Mouse (Mus musculus) liver, adult 2 months (tissue): ENCODE measurements around the gene Nav2. TPM values are rescaled to one million over a fixed set of nuclear protein-coding genes. Genes with fewer than 3 reads are reported as not detected.

Experiments used
- DNase-seq: peaks from one replicate; pipeline ENCODE4 v3.0.0-alpha.2; 2011; ENCODE audit warnings: low read depth, low spot score; ENCODE audit errors: extremely low read depth
- H3K27ac ChIP-seq: fragments of 200-500 bp; replicated peaks from 2 replicates; pipeline ENCODE4 v1.5.1; 2012; ENCODE audit warnings: low read depth, mild to moderate bottlenecking, control low read depth, inconsistent platforms, low read length; ENCODE audit not compliant: insufficient read depth
- H3K27me3 ChIP-seq: fragments of 200-500 bp; 2 replicates; pipeline ENCODE4 v1.6.1; 2012; ENCODE audit warnings: mild to moderate bottlenecking, moderate library complexity, low read length, inconsistent platforms; ENCODE audit not compliant: control insufficient read depth, insufficient read depth
- H3K36me3 ChIP-seq: fragments of 200-500 bp; 2 replicates; pipeline ENCODE4 v1.6.1; 2012; ENCODE audit warnings: low read length, inconsistent platforms; ENCODE audit not compliant: control insufficient read depth, insufficient read depth
- H3K4me1 ChIP-seq: fragments of 200-500 bp; 2 replicates; pipeline ENCODE4 v1.6.1; 2011; ENCODE audit warnings: low read length; ENCODE audit not compliant: control insufficient read depth, insufficient read depth
- H3K4me3 ChIP-seq: fragments of 200-500 bp; 2 replicates; pipeline ENCODE4 v1.5.1; 2011; ENCODE audit warnings: low read depth, mild to moderate bottlenecking, control low read depth, low read length, moderate library complexity; ENCODE audit not compliant: insufficient read depth
- H3K79me2 ChIP-seq: fragments of 200-500 bp; 2 replicates; pipeline ENCODE4 v1.6.1; 2012; ENCODE audit warnings: inconsistent platforms, mild to moderate bottlenecking, low read length, moderate library complexity; ENCODE audit not compliant: control insufficient read depth, insufficient read depth
- H3K9ac ChIP-seq: fragments of 200-500 bp; 2 replicates; pipeline ENCODE4 v1.6.1; 2012; ENCODE audit warnings: low read depth, mild to moderate bottlenecking, control low read depth, inconsistent platforms, low read length
- CTCF ChIP-seq: fragments of 200-500 bp; IDR thresholded peaks from 2 replicates; pipeline ENCODE4 v1.5.1; 2011; ENCODE audit warnings: low read depth, low read length, control low read depth
- POLR2A ChIP-seq: fragments of 200-500 bp; IDR thresholded peaks from 2 replicates; pipeline ENCODE4 v1.6.1; 2011; ENCODE audit warnings: low read length, control low read depth; ENCODE audit not compliant: insufficient read depth; ENCODE audit errors: extremely low read depth
- WGBS: fragments of 180-500 bp; shearing (Covaris S2); methylation state at CpG from one replicate; pipeline ENCODE4 v1.1.7; 2018; 5-methylcytosine and 5-hydroxymethylcytosine counted together
- polyA plus RNA-seq: library from polyadenylated mRNA; depleted of rRNA; stranded (reverse); fragments of >200 nt; gene quantifications from 2 replicates; pipeline ENCODE4 v1.2.3, GENCODE M21; 2012
- total RNA-seq: library from RNA; depleted of rRNA; stranded (reverse); fragments of >200 nt; gene quantifications from 2 replicates; pipeline ENCODE4 v1.2.3, GENCODE M21; 2014

Nav2 gene
- total and polyA plus RNA-seq, 2 experiments = 11.1 to 17.6 TPM

DNA sequence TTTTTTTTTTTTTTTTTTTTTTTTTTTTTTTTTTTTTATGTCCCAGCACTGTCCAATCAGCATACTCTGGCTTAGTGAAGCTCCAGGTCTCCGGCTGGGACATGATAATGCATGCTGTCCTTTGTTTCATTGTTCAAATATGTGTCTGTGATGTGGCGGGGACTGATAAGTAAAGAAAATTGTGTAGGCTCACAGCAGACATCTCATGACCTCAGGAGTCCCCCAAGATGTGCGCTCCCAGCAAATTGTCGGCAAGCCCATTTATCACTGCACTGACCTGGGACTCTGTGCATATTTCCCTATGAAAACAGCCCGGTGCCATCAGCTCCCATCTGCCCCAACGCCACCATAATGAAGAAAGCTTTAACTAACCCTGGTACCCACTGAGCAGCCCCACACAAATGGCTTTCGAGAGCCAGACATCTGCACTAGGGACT is 110.0 kb downstream of the Nav2 start:
- Histone ChIP-seq H3K79me2 (no peaks in the 10 kb centered on the region), H3K27me3 (no peaks in the 10 kb centered on the region), H3K36me3 (no peaks in the 10 kb centered on the region), H3K4me1 (no peaks in the 10 kb centered on the region), H3K27ac (no peak overlapping the region), H3K9ac (no peak overlapping the region), H3K4me3 (no peak overlapping the region)
- WGBS = 71% methylated on average over 7 of the region's 7 CpGs
- no peak for TF ChIP-seq CTCF
- no peak for TF ChIP-seq POLR2A
- no peak for DNase-seq

DNA sequence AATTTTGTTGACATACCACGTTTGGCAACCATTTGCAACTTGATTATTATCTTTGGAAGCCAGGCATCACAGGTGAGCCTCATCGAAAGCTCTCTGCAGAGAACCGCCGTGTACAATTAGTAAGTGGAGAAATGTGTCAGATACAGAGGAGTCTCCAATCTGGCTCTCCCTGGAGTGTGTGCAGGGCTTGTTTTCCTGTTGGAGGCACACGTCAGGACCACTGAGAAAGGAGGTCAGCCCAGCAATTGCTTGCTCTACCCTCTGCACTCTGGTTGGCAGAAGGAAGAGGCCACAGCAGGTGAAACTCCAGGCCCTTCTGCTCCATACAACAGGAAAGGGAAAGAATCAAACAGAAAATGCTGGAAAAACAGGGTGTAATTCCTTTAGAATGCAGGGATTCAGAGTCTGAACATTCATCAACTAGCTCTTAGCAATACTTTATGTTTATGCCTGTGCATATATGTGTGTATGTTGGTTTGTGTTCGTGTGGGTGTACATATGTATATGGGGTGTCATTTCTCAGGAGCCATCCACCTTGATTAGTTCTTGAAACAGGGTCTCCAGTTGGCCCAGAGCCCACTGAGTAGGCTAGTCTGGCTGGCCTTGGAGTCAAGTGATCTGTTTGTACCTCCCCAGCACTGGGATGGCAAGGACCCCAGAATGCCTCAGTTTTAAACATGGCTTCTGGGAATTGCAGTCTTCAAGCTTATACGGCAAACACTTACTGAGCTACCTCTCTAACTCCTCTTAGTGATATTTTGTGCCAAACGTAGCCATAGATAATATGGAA is 116.7 kb downstream of the Nav2 start:
- WGBS = 44% methylated on average over 8 of the region's 8 CpGs
- Histone ChIP-seq H3K27ac (no peak overlapping the region), H3K4me1 (peaks cover 13% of the 10 kb centered on the region), H3K79me2 (no peaks in the 10 kb centered on the region), H3K27me3 (no peaks in the 10 kb centered on the region), H3K4me3 (no peak overlapping the region), H3K36me3 (no peaks in the 10 kb centered on the region), H3K9ac (no peak overlapping the region)
- no peak for DNase-seq
- TF ChIP-seq POLR2A (no peak), CTCF (no peak)

DNA sequence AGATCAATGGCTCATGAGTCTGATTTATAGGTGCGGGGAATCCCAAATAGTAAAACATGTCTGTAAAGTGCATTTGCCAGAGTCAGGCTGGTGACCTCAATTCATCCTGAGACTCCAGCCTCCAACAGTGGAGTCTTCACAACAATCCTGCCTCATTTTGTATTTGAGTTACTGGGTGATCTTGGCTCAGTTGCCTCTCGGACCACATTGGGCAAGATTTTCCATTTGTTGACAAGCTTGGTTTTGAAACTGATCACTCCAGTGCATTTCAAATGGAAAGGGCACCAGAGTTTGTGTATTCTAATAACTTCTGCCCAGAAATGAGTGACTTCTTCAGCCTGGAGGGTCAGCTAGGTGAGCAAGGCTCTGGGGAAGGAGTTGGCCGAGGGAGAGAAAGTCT is 117.5 kb downstream of the Nav2 start:
- no peak overlapping the region for H3K9ac ChIP-seq
- peaks cover 13% of the 10 kb centered on the region for H3K4me1 ChIP-seq
- peak; percentile 98 for DNase-seq
- TF ChIP-seq CTCF (no peak), POLR2A (no peak)
- H3K27me3 ChIP-seq = no peaks in the 10 kb centered on the region
- no peak overlapping the region for H3K27ac ChIP-seq
- WGBS = 23% methylated on average over 3 of the region's 3 CpGs
- no peak overlapping the region for H3K4me3 ChIP-seq
- no peaks in the 10 kb centered on the region for H3K79me2 ChIP-seq
- no peaks in the 10 kb centered on the region for H3K36me3 ChIP-seq

DNA sequence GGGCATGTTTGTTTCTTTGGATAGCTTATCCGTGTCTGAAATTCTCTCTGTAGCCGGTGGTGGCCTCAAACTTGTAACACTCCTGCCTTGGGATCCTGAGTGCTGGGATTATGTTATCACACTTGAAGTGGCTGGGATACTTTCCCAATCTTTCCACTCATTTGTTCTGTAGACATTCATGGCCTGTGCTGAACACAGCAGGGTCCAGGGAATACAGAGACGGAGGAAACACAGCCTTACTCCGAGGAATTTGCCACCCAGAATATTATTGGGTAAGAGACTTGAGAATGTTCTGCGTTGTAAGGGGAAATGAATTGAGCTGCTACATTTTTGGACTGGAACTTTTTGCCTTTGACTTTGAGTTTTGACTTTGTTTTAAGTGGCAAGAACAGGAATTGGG is 118.0 kb downstream of the Nav2 start:
- H3K79me2 ChIP-seq = no peaks in the 10 kb centered on the region
- no peaks in the 10 kb centered on the region for H3K36me3 ChIP-seq
- no peak overlapping the region for H3K27ac ChIP-seq
- no peak overlapping the region for H3K4me3 ChIP-seq
- 62% methylated on average over 5 of the region's 5 CpGs for WGBS
- no peaks in the 10 kb centered on the region for H3K27me3 ChIP-seq
- no peak for DNase-seq
- no peak overlapping the region for H3K9ac ChIP-seq
- TF ChIP-seq CTCF = no peak
- no peak for TF ChIP-seq POLR2A
- peaks cover 13% of the 10 kb centered on the region for H3K4me1 ChIP-seq

DNA sequence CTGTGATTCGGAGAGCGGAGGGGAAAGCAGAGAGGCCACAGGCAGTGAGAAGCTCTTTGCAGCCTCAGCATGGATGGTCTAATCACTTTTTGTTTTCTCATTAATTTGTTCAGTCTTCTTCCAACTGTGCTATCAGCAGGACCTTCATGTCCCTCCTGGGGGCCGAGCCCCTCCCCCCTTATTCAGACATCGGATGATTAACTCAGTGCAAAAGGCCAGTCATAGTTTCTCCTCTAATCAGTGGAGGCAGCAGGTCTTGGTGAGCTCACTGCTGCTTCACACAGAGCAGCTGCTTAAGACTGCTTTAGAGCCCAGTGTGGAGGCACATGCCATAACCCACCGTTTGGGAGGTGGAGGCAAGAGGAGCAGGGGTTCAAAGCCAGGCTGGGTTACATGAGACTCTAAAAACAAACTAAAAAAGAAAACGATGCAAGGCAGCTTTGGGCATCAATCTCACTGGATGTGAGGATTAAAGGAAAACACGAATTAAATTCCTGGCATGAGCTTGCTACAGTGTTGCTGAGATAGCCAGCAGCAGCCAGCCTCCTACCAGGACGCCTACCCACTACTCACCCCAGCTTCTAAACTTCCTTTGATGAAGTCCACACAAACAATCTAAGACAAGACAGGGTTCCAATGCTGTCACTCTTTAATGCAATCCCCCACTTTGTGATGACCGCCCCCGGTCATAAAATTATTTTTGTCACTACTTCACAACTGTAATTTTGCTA is 120.9 kb downstream of the Nav2 start:
- DNase-seq = no peak
- Histone ChIP-seq H3K36me3 (no peaks in the 10 kb centered on the region), H3K9ac (no peak overlapping the region), H3K4me1 (peaks cover 13% of the 10 kb centered on the region), H3K79me2 (no peaks in the 10 kb centered on the region), H3K4me3 (no peak overlapping the region), H3K27ac (no peak overlapping the region), H3K27me3 (no peaks in the 10 kb centered on the region)
- no peak for TF ChIP-seq POLR2A
- TF ChIP-seq CTCF = no peak
- WGBS = 55% methylated on average over 10 of the region's 10 CpGs

DNA sequence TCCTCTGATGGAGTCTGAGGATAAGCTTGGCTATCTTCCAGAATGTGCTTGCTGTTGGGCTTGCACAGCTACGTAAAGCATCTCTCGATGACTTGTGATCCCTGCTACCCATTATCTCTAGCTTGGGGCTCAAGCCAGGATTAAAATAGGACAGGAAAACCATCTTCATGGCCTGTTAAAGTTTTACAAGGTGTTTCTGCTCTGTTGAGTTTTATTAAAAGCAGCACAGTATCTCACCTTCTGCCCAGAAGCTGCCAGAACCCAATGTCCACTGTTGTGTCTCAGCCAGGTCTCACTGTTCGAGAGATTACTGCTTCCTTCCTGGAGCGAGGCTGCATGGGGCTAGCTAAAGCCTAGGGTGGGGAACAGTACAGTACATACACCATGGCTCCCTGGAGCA is 123.7 kb downstream of the Nav2 start:
- TF ChIP-seq CTCF (no peak), POLR2A (no peak)
- no peaks in the 10 kb centered on the region for H3K27me3 ChIP-seq
- DNase-seq = no peak
- no peaks in the 10 kb centered on the region for H3K36me3 ChIP-seq
- H3K4me1 ChIP-seq = no peaks in the 10 kb centered on the region
- H3K79me2 ChIP-seq = no peaks in the 10 kb centered on the region
- WGBS = 79% methylated on average over 4 of the region's 4 CpGs
- no peak overlapping the region for H3K9ac ChIP-seq
- no peak overlapping the region for H3K27ac ChIP-seq
- no peak overlapping the region for H3K4me3 ChIP-seq
